ENCODE assay signal across 17 mouse cellular contexts in the genomic region with DNA sequence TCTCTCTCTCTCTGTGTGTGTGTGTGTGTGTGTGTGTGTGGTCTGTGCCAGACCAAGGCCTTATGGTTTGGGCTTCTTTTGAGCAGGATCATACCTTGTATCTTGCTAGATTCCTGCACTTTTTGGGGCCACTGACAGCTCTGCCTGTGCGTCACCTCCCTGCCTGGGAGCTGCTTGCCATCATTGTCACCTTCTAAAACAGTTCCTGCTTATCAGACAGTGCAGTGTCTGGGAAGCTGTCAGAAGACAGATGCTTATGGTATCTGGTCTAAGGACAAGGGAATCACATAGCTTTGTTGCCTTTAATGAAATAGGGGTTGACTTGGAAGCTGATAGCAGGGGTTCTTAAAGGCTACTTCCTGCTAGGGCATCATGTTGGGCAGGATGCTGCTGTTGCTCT.
DNase-seq lines count a peak whose midpoint lies in the region; ATAC-seq lines count a peak whose summit lies in the region.
"Had no signal": no experiment of that assay in that cellular context is flagged by ENCODE, and none has a peak within 500 bp of the region (broad histone marks: within the 10 kb centered on the region; RNA-seq: fewer than 3 reads in every experiment).

No protein-coding gene starts in this region.

- peak overlapping the region; percentile 71 for H3K27ac ChIP-seq in heart, embryonic 13.5 days (replicated peaks)
- H3K27ac ChIP-seq: embryonic facial prominence, embryonic 12.5 days; forebrain, embryonic 15.5 days; hindbrain, embryonic 13.5 days; hindbrain, postnatal 0 days had no signal

- DNase-seq in heart, adult 11 months: peak; percentile 66
- no peak for DNase-seq in heart, adult 9 months (ENCODE audit: low spot score in 2 of 2)
- DNase-seq in heart, postnatal 4 days: no peak
- DNase-seq in brain, adult 2 months (ENCODE audit: low read depth, low spot score): peak; percentile 9
- DNase-seq in heart, postnatal 10 days: peak; percentile 6 to 8
- no peak for DNase-seq in adrenal gland, postnatal 14 days
- DNase-seq: adrenal gland, postnatal 25 days; cerebellum, adult 2 months; cerebellum, postnatal 10 days; gastrocnemius, postnatal 10 days; kidney, adult 11 months; kidney, adult 9 months had no signal

- H3K36me3 ChIP-seq in heart, embryonic 13.5 days: no peaks in the 10 kb centered on the region
- H3K36me3 ChIP-seq: embryonic facial prominence, embryonic 12.5 days; forebrain, embryonic 15.5 days; hindbrain, embryonic 13.5 days had no signal

- WGBS in heart, embryonic 13.5 days: 20% methylated on average over 1 of the region's 1 CpGs

- H3K27me3 ChIP-seq in heart, embryonic 13.5 days (replicated peaks): no peaks in the 10 kb centered on the region
- H3K27me3 ChIP-seq: embryonic facial prominence, embryonic 12.5 days; forebrain, embryonic 15.5 days; hindbrain, embryonic 13.5 days had no signal

- no peak overlapping the region for H3K4me2 ChIP-seq in heart, embryonic 13.5 days
- H3K4me2 ChIP-seq: embryonic facial prominence, embryonic 12.5 days; forebrain, embryonic 15.5 days; hindbrain, embryonic 13.5 days had no signal

- no peak overlapping the region for H3K4me3 ChIP-seq in heart, embryonic 13.5 days
- H3K4me3 ChIP-seq: embryonic facial prominence, embryonic 12.5 days; forebrain, embryonic 15.5 days; hindbrain, embryonic 13.5 days had no signal

- H3K9me3 ChIP-seq in heart, embryonic 13.5 days: no peaks in the 10 kb centered on the region
- H3K9me3 ChIP-seq: embryonic facial prominence, embryonic 12.5 days; forebrain, embryonic 15.5 days; hindbrain, embryonic 13.5 days had no signal

- intact Hi-C loops in heart, postnatal 10 days (cut with DNase I): no loop called here

- peaks cover 32% of the 10 kb centered on the region for H3K4me1 ChIP-seq in heart, embryonic 13.5 days
- H3K4me1 ChIP-seq: embryonic facial prominence, embryonic 12.5 days; forebrain, embryonic 15.5 days; hindbrain, embryonic 13.5 days had no signal

- H3K9ac ChIP-seq in heart, embryonic 13.5 days: 0 out of 2 replicates have a peak overlapping the region, but pooled peaks have one; percentile 7
- H3K9ac ChIP-seq: embryonic facial prominence, embryonic 12.5 days; forebrain, embryonic 15.5 days; hindbrain, embryonic 13.5 days had no signal

- no peak for ATAC-seq in heart, embryonic 13.5 days (ENCODE audit: extremely low read depth, insufficient number of reproducible peaks, low FRiP score, low TSS enrichment)
- ATAC-seq: forebrain, embryonic 15.5 days; hindbrain, postnatal 0 days had no signal

Comparison
In these comparisons a context has a peak if more than half of its experiments do, and no peak if none do; other contexts are left out.
1. DNase-seq: peak in heart, adult 11 months (single experiment), brain, adult 2 months (single experiment) and heart, postnatal 10 days (2 of 2); none in heart, adult 9 months (0 of 2), heart, postnatal 4 days (single experiment) and adrenal gland, postnatal 14 days (single experiment).